Mouse (Mus musculus) urinary bladder, postnatal 4 days (tissue): ENCODE results near the gene 4932414N04Rik.
"Not testable (repeated sequence)": the region's sequence is repeated elsewhere in the genome, so short reads cannot be mapped to it uniquely, and the experiment has no call there.

Experiments
- DNase-seq, 2 experiments: peaks; one replicate each; pipeline ENCODE4 v3.0.0; 2021 to 2022; ENCODE audit warnings: low spot score in 2 of 2

Gene 4932414N04Rik

GRCm38 (mm10) chr2:68656186-68656585 lies at the start of gene 4932414N04Rik:
Gene 4932414N04Rik, plus strand, starts transcription at chr2:68656486.
- DNase-seq = not testable (repeated sequence)

- no peak for DNase-seq
Observed at GRCm38 (mm10) chr2:68732216-68732615, 75.9 kb downstream of the 4932414N04Rik start.

GRCm38 (mm10) chr2:68739772-68740739 lies 83.8 kb downstream of the 4932414N04Rik start:
- DNase-seq = no peak

GRCm38 (mm10) chr2:68744599-68744998 lies 88.3 kb downstream of the 4932414N04Rik start:
- no peak for DNase-seq

GRCm38 (mm10) chr2:68756179-68756578 lies 99.9 kb downstream of the 4932414N04Rik start:
- no peak for DNase-seq

GRCm38 (mm10) chr2:68756793-68757192 lies 100.5 kb downstream of the 4932414N04Rik start:
- DNase-seq = no peak

- no peak for DNase-seq
Observed at GRCm38 (mm10) chr2:68765371-68765770, 109.1 kb downstream of the 4932414N04Rik start.

- no peak for DNase-seq
Observed at GRCm38 (mm10) chr2:68767186-68767890, 111.1 kb downstream of the 4932414N04Rik start.

GRCm38 (mm10) chr2:68782268-68783132 lies 126.2 kb downstream of the 4932414N04Rik start:
- no peak for DNase-seq

GRCm38 (mm10) chr2:68783664-68784063 lies 127.4 kb downstream of the 4932414N04Rik start:
- not testable (repeated sequence) for DNase-seq

- DNase-seq = peak; percentile 67 to 79
Observed at GRCm38 (mm10) chr2:68784710-68785427, 128.6 kb downstream of the 4932414N04Rik start.

GRCm38 (mm10) chr2:68787161-68787675 lies 130.9 kb downstream of the 4932414N04Rik start:
- DNase-seq = no peak

- DNase-seq = no peak
Observed at GRCm38 (mm10) chr2:68792296-68792695, 136.0 kb downstream of the 4932414N04Rik start.

GRCm38 (mm10) chr2:68793472-68793871 lies 137.2 kb downstream of the 4932414N04Rik start:
- no peak for DNase-seq

GRCm38 (mm10) chr2:68794181-68794580 lies 137.9 kb downstream of the 4932414N04Rik start:
- no peak for DNase-seq

GRCm38 (mm10) chr2:68794616-68795015 lies 138.3 kb downstream of the 4932414N04Rik start:
- DNase-seq = no peak

- DNase-seq = no peak
Observed at GRCm38 (mm10) chr2:68796011-68796775, 139.9 kb downstream of the 4932414N04Rik start.

- DNase-seq = no peak
Observed at GRCm38 (mm10) chr2:68797106-68797505, 140.8 kb downstream of the 4932414N04Rik start.
